Comparison of ENCODE assay signal across 8 mouse cellular contexts in genomic region chr1:66861764-66862672, GRCm38 (mm10). TPM values are rescaled to one million over a fixed set of nuclear protein-coding genes. Genes with fewer than 3 reads are reported as not detected.
DNase-seq lines count a peak whose midpoint lies in the region; ATAC-seq and TF ChIP-seq lines count a peak whose summit lies in the region.

No protein-coding gene starts in this region.

- peak overlapping the region; percentile 94 for H3K9ac ChIP-seq in lung, embryonic 14.5 days
- H3K9ac ChIP-seq in hindbrain, embryonic 13.5 days = peak overlapping the region; percentile 80

- peaks cover 6% of the 10 kb centered on the region; the same call in 1 of the 2 replicates for H3K4me1 ChIP-seq in lung, embryonic 14.5 days (ENCODE audit: insufficient read depth)
- H3K4me1 ChIP-seq in hindbrain, embryonic 13.5 days (replicated peaks) = peaks cover 6% of the 10 kb centered on the region

- no peaks in the 10 kb centered on the region for H3K27me3 ChIP-seq in lung, embryonic 14.5 days (ENCODE audit: insufficient read depth, low read length)
- 0 out of 2 replicates have a peak, but pooled peaks cover 2% of the 10 kb centered on the region for H3K27me3 ChIP-seq in hindbrain, embryonic 13.5 days

- H3K36me3 ChIP-seq in lung, embryonic 14.5 days (ENCODE audit: insufficient read depth) = peaks cover 20% of the 10 kb centered on the region
- H3K36me3 ChIP-seq in hindbrain, embryonic 13.5 days = peaks cover 2% of the 10 kb centered on the region; the same call in 1 of the 2 replicates

- peak; percentile 1; the same call in 1 of the 2 replicates for ATAC-seq in lung, embryonic 14.5 days (ENCODE audit: insufficient read depth)
- peak; percentile 20; the same call in 1 of the 2 replicates for ATAC-seq in hindbrain, embryonic 13.5 days (ENCODE audit: low FRiP score)
- 0 out of 2 replicates have a peak, but pooled peaks have one; percentile 6 for ATAC-seq in megakaryocyte-erythroid progenitor cell, adult 5-6 weeks (replicated peaks; ENCODE audit: low FRiP score, low TSS enrichment, poor library complexity, severe bottlenecking)
- ATAC-seq in monocyte, adult 5-6 weeks (replicated peaks; ENCODE audit: insufficient number of reproducible peaks, low FRiP score, low TSS enrichment, poor library complexity, severe bottlenecking) = no peak

- intact Hi-C loops in left cerebral cortex, postnatal 14 days (cut with DNase I) = no loop called here

- H3K4me3 ChIP-seq in lung, embryonic 14.5 days (ENCODE audit: low read depth, low read length) = peak overlapping the region; percentile 84
- peak overlapping the region; percentile 82 for H3K4me3 ChIP-seq in hindbrain, embryonic 13.5 days

- TF ChIP-seq CTCF in lung, embryonic 14.5 days (IDR thresholded peaks at IDR 0.05; ENCODE audit: low read depth) = no peak

- no peaks in the 10 kb centered on the region for H3K9me3 ChIP-seq in lung, embryonic 14.5 days (ENCODE audit: low read depth, low read length)
- H3K9me3 ChIP-seq in hindbrain, embryonic 13.5 days = peaks cover 3% of the 10 kb centered on the region; the same call in 1 of the 2 replicates

- peak; percentile 43 for DNase-seq in lung, embryonic 14.5 days
- no peak for DNase-seq in lung, postnatal 10 days
- peak; percentile 37 for DNase-seq in c-Kit-positive CD71-positive TER-119-positive erythroid progenitor cells, embryonic 14.5 days (ENCODE audit: low spot score)
- no peak for DNase-seq in left cerebral cortex, postnatal 14 days (ENCODE audit: low spot score in 2 of 2)
- DNase-seq in natural killer cell, adult 2 months (ENCODE audit: low spot score in 2 of 2) = no peak

- 27% methylated on average over 14 of the region's 14 CpGs for WGBS in lung, embryonic 14.5 days
- 14% methylated on average over 14 of the region's 14 CpGs for WGBS in hindbrain, embryonic 13.5 days

- peak overlapping the region; percentile 96 for H3K27ac ChIP-seq in lung, embryonic 14.5 days (ENCODE audit: low read depth)
- no peak overlapping the region for H3K27ac ChIP-seq in hindbrain, embryonic 13.5 days

- H3K4me2 ChIP-seq in lung, embryonic 14.5 days = peak overlapping the region; percentile 63
- peak overlapping the region; percentile 79 for H3K4me2 ChIP-seq in hindbrain, embryonic 13.5 days

RNA-seq across cellular contexts. Expression of gene Acadl, which starts 1.1 kb away (rescaled TPM):
- polyA plus RNA-seq in lung, embryonic 14.5 days (2014; fragmentation: Nextera tagmentation; extraction: Ambion mirVana) = 128 and 140 TPM in 2 replicates
- polyA plus RNA-seq in hindbrain, embryonic 13.5 days (2015; fragmentation: Nextera tagmentation; extraction: Ambion mirVana) = 55.9 and 65.3 TPM in 2 replicates
- total RNA-seq in megakaryocyte-erythroid progenitor cell, adult 5-6 weeks (2014; fragmentation: Nextera tagmentation) = 85.6 and 91.2 TPM in 2 replicates
- 84.5 and 85.8 TPM in 2 replicates for total RNA-seq in megakaryocyte-erythroid progenitor cell, adult 5-6 weeks (2017)
- 28.7 to 44.7 TPM (median 42.2 TPM) in 3 replicates for total RNA-seq in monocyte, adult 5-6 weeks (2017)
- total RNA-seq in left cerebral cortex, postnatal 14 days (2021) = 10 to 100 TPM; 27.1 to 33.1 TPM

RNA-seq across cellular contexts. Expression of gene Kansl1l, which starts 44.7 kb away (rescaled TPM):
- 21.9 and 22.3 TPM in 2 replicates for polyA plus RNA-seq in lung, embryonic 14.5 days (2014; fragmentation: Nextera tagmentation; extraction: Ambion mirVana)
- 16.4 and 19.8 TPM in 2 replicates for polyA plus RNA-seq in hindbrain, embryonic 13.5 days (2015; fragmentation: Nextera tagmentation; extraction: Ambion mirVana)
- 28.2 and 36.1 TPM in 2 replicates for total RNA-seq in megakaryocyte-erythroid progenitor cell, adult 5-6 weeks (2014; fragmentation: Nextera tagmentation)
- 24.7 and 53.3 TPM in 2 replicates for total RNA-seq in megakaryocyte-erythroid progenitor cell, adult 5-6 weeks (2017)
- 15.6 to 25.1 TPM (median 23.7 TPM) in 3 replicates for total RNA-seq in monocyte, adult 5-6 weeks (2017)
- total RNA-seq in left cerebral cortex, postnatal 14 days (2021) = 10 to 100 TPM in 1 of 2 experiments, 1 to 10 TPM in 1; 9.6 to 10.2 TPM

Comparison
In these comparisons a context has a peak if more than half of its experiments do, and no peak if none do; other contexts are left out.
1. DNase-seq: peak in lung, embryonic 14.5 days (single experiment) and c-Kit-positive CD71-positive TER-119-positive erythroid progenitor cells, embryonic 14.5 days (single experiment); none in lung, postnatal 10 days (single experiment), left cerebral cortex, postnatal 14 days (0 of 2) and natural killer cell, adult 2 months (0 of 2).